Mouse (Mus musculus): ENCODE measurements at regions not wholly inside any gene's neighbourhood (a gene's known extent, or its start where the extent isn't known, plus 50 kb on each side); places are given as distances from the start of the nearest gene placed in this dataset.
"Not testable (repeated sequence)": the region's sequence is repeated elsewhere in the genome, so short reads cannot be mapped to it uniquely, and the experiment has no call there.

DNA sequence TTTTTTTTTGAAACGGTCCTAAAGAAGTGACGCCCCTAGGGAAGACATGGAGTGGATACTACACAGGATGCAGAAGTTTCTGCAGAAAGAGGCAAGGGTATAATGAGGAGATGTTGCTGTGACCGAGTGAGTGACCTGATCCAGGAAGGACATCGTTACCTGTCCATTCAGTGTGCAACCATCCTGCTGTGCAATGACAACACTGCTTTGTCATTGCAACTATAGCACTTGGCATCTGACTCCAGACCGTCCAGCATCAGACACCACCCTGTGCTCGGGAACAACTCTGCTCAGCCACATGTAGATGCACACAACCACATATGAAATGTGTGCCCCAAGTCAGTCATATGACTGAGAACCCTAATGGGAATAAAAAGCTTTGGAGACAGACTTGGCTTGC lies 62.8 kb upstream of the Selenop start:
- in situ Hi-C loops (cut with MboI; ENCODE audit: low sequenced_read_pairs in 2 of 2, unreplicated experiment in 2 of 2), result no loop called here
- H3K9me3 ChIP-seq (ENCODE audit: control insufficient read depth, insufficient read depth, low read depth, low read length), result no peaks in the 10 kb centered on the region
- H3K4me3 ChIP-seq (ENCODE audit: insufficient read depth in 1 of 2, low read depth in 1 of 2, low read length in 2 of 2, poor library complexity in 1 of 2, severe bottlenecking in 1 of 2), result no peak overlapping the region
- no peak for TF ChIP-seq CHD2 (IDR thresholded peaks at IDR 0.05; ENCODE audit: low read depth, low read length)
- H3K9ac ChIP-seq (ENCODE audit: insufficient read depth, low read depth, low read length, poor library complexity, severe bottlenecking), result no peak overlapping the region
- peak; percentile 6 for DNase-seq (ENCODE audit: low read depth, low spot score)
- H3K4me1 ChIP-seq (ENCODE audit: control insufficient read depth in 2 of 2, insufficient read depth in 2 of 2, low read length in 2 of 2, poor library complexity in 1 of 2), result peaks cover 0 to 3% of the 10 kb centered on the region in 2 experiments; a peak in 3 of 4 replicates
- no peaks in the 10 kb centered on the region for H3K36me3 ChIP-seq (ENCODE audit: control insufficient read depth, insufficient read depth, low read length, poor library complexity, severe bottlenecking)
- no peak overlapping the region for H3K27ac ChIP-seq (ENCODE audit: insufficient read depth, low read depth, low read length, poor library complexity, severe bottlenecking)

- H3K4me3 ChIP-seq (ENCODE audit: insufficient read depth in 1 of 2, low read depth in 1 of 2, low read length in 2 of 2, poor library complexity in 1 of 2, severe bottlenecking in 1 of 2); H3K9ac ChIP-seq (ENCODE audit: insufficient read depth, low read depth, low read length, poor library complexity, severe bottlenecking); H3K4me1 ChIP-seq (ENCODE audit: control insufficient read depth in 2 of 2, insufficient read depth in 2 of 2, low read length in 2 of 2, poor library complexity in 1 of 2); H3K9me3 ChIP-seq (ENCODE audit: control insufficient read depth, insufficient read depth, low read depth, low read length); H3K27ac ChIP-seq (ENCODE audit: insufficient read depth, low read depth, low read length, poor library complexity, severe bottlenecking); in situ Hi-C loops (cut with MboI; ENCODE audit: low sequenced_read_pairs in 2 of 2, unreplicated experiment in 2 of 2); H3K36me3 ChIP-seq (ENCODE audit: control insufficient read depth, insufficient read depth, low read length, poor library complexity, severe bottlenecking): not testable (repeated sequence)
- DNase-seq (ENCODE audit: low read depth, low spot score), result peak; percentile 28
Measured at GRCm38 (mm10) chr15:3206076-3206475, 62.3 kb upstream of the Selenop start.

GRCm38 (mm10) chr15:3213721-3214120 lies 54.6 kb upstream of the Selenop start:
- Histone ChIP-seq H3K36me3 (ENCODE audit: control insufficient read depth, insufficient read depth, low read length, poor library complexity, severe bottlenecking) (no peaks in the 10 kb centered on the region), H3K27ac (ENCODE audit: insufficient read depth, low read depth, low read length, poor library complexity, severe bottlenecking) (no peak overlapping the region), H3K9me3 (ENCODE audit: control insufficient read depth, insufficient read depth, low read depth, low read length) (no peaks in the 10 kb centered on the region), H3K4me3 (ENCODE audit: insufficient read depth in 1 of 2, low read depth in 1 of 2, low read length in 2 of 2, poor library complexity in 1 of 2, severe bottlenecking in 1 of 2) (no peak overlapping the region), H3K9ac (ENCODE audit: insufficient read depth, low read depth, low read length, poor library complexity, severe bottlenecking) (no peak overlapping the region), H3K4me1 (ENCODE audit: control insufficient read depth in 2 of 2, insufficient read depth in 2 of 2, low read length in 2 of 2, poor library complexity in 1 of 2) (no peaks in the 10 kb centered on the region)
- in situ Hi-C loops (cut with MboI; ENCODE audit: low sequenced_read_pairs in 2 of 2, unreplicated experiment in 2 of 2), result no loop called here
- TF ChIP-seq CHD2 (IDR thresholded peaks at IDR 0.05; ENCODE audit: low read depth, low read length) (no peak), ZC3H11A (IDR thresholded peaks at IDR 0.05; ENCODE audit: borderline replicate concordance, low read depth, low read length) (no peak), MAFK (IDR thresholded peaks at IDR 0.05; ENCODE audit: insufficient read depth, low read depth, low read length) (no peak), ZNF384 (IDR thresholded peaks at IDR 0.05; ENCODE audit: low read depth, low read length) (no peak), HCFC1 (IDR thresholded peaks at IDR 0.05; ENCODE audit: borderline replicate concordance, insufficient read depth, low read length) (no peak)
- peak; percentile 40 for DNase-seq (ENCODE audit: low read depth, low spot score)

DNA sequence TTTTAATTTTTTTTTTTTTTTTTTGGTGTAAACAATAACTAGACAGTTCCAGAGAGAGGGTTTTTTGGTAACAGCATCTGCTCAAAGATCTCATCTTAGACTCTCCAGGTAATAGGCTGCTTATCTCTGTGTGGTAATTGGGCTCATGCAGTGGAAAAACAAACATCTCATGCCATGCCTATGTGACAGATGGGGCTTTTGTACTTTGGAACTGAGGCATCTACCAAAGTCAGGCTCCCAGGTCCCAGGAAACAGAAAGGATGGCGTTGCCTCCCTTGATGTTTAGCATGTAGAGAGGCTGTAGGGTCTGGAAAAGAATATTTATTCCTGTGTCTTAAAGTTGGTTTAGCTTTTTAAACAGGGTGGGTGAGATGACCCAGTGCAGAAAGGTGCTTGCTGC lies 53.1 kb upstream of the Selenop start:
- H3K4me3 ChIP-seq (ENCODE audit: insufficient read depth in 1 of 2, low read depth in 1 of 2, low read length in 2 of 2, poor library complexity in 1 of 2, severe bottlenecking in 1 of 2), result no peak overlapping the region
- no peak for TF ChIP-seq ZC3H11A (IDR thresholded peaks at IDR 0.05; ENCODE audit: borderline replicate concordance, low read depth, low read length)
- no peak for TF ChIP-seq MAFK (IDR thresholded peaks at IDR 0.05; ENCODE audit: insufficient read depth, low read depth, low read length)
- no peak for TF ChIP-seq HCFC1 (IDR thresholded peaks at IDR 0.05; ENCODE audit: borderline replicate concordance, insufficient read depth, low read length)
- no peak for TF ChIP-seq ZNF384 (IDR thresholded peaks at IDR 0.05; ENCODE audit: low read depth, low read length)
- no peak for TF ChIP-seq CHD2 (IDR thresholded peaks at IDR 0.05; ENCODE audit: low read depth, low read length)
- H3K36me3 ChIP-seq (ENCODE audit: control insufficient read depth, insufficient read depth, low read length, poor library complexity, severe bottlenecking), result no peaks in the 10 kb centered on the region
- H3K27ac ChIP-seq (ENCODE audit: insufficient read depth, low read depth, low read length, poor library complexity, severe bottlenecking), result no peak overlapping the region
- no peaks in the 10 kb centered on the region for H3K9me3 ChIP-seq (ENCODE audit: control insufficient read depth, insufficient read depth, low read depth, low read length)
- DNase-seq (ENCODE audit: low read depth, low spot score), result no peak
- H3K9ac ChIP-seq (ENCODE audit: insufficient read depth, low read depth, low read length, poor library complexity, severe bottlenecking), result no peak overlapping the region
- in situ Hi-C loops (cut with MboI; ENCODE audit: low sequenced_read_pairs in 2 of 2, unreplicated experiment in 2 of 2), result no loop called here
- H3K4me1 ChIP-seq (ENCODE audit: control insufficient read depth in 2 of 2, insufficient read depth in 2 of 2, low read length in 2 of 2, poor library complexity in 1 of 2), result no peaks in the 10 kb centered on the region
